Mouse (Mus musculus): ENCODE data around the gene Lactb. TPM values are rescaled to one million over a fixed set of nuclear protein-coding genes. Genes with fewer than 3 reads are reported as not detected.
A peak's percentile ranks its signal among the peaks of the same experiment; 100 is the strongest.

Lactb gene
- 10 to 100 TPM; 15.4 to 20.0 TPM for total RNA-seq (2021)
- long read RNA-seq, experiment 1, transcript Lactb-201 (6 exons, 2,031 nt), result major isoform, 19 of 21 reads
- long read RNA-seq, experiment 1, partial matches to known transcripts, result 1 of 21 reads
- long read RNA-seq, experiment 1, other reads (novel, unspliced or antisense), result 1 of 21 reads
- long read RNA-seq, experiment 2, transcript Lactb-201 (6 exons, 2,031 nt), result major isoform, 27 of 33 reads
- long read RNA-seq, experiment 2, partial matches to known transcripts, result 5 of 33 reads
- long read RNA-seq, experiment 2, other reads (novel, unspliced or antisense), result 1 of 33 reads

DNA sequence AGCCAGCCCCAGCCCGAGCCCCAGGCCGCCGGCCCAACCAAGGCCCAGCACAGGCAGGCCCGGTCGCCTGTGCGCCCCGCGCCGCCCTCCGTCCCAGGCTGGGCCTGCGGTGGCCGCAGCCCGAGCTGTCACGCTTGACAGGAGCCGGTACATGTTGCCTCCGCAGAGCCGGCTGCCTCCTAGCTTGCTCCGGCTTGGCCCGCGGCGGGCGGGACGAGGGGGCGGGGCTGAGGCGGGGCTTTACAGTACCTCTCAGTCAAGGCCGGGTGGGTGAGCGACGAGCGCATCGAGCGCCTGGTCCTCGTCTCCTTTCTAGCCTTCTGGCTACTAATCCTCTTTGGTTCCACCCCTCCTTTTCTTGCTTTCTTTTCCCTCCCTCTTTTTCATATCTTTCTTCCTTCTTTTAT lies at the start of gene Lactb:
Gene Lactb (minus strand): TSS at position 246 of the 407 bp plus-strand sequence.
- DNase-seq (ENCODE audit: low spot score in 2 of 2), result peak; percentile 93 to 94

DNA sequence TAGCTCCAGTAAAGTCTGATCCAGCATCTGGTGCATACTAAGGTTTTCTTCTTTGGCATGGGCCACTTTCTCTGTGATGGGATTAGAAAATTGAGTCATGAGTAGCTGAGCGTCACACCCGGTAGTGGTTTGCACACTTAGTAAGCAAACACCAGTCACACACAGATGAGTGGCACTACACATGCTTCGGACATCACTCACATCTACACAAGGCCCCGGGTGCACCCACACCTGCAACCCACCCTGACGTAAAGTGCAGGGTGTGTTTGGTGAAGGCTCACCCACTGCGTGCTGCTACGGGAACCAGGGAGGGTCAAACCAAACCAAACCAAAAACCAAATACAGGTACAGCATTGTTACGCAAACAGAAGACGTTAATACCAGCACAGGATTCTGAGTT lies 48.1 kb upstream of the Lactb start:
- no peak for DNase-seq (ENCODE audit: low spot score in 2 of 2)

DNA sequence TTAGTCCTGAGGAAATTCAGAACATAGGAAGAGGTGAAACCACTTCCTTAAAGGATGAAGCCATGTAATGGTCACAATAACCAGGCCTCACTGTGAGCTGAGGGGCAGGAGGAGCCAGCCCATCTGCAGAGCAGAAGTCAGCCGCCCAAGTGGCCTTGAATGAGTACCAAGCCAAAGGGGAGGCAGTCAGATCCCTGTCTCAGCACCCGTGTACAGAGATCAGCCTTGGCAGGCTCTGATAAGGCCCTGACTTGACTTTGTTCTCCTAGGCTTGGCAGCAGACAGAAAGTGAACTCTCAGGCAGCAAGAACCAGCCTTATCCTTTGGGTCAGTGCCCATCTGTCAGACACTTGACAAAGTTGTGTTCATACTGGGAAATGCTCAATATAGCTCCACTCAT lies 44.8 kb upstream of the Lactb start:
- peak in 1 of 2 experiments; percentile 52 for DNase-seq (ENCODE audit: low spot score in 2 of 2)

DNA sequence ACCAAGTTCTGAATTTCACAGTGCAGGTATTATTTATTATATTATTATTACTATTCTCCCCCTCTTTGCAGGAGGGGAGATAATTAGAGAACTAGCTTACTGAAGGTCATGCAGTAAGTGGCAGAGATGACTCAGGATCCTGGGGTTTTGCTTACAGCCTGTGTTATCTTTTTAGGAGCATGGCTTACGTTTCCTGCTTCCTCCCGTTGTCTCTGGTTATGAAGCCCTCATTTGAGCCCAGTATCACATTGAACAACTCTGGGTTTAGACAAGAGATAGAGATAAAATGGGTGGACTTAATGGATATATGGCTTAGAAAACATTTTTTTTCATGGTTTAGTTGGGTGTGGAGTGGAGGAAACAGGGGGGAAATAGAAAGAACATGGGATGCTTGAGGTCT lies 38.2 kb upstream of the Lactb start:
- no peak for DNase-seq (ENCODE audit: low spot score in 2 of 2)

DNA sequence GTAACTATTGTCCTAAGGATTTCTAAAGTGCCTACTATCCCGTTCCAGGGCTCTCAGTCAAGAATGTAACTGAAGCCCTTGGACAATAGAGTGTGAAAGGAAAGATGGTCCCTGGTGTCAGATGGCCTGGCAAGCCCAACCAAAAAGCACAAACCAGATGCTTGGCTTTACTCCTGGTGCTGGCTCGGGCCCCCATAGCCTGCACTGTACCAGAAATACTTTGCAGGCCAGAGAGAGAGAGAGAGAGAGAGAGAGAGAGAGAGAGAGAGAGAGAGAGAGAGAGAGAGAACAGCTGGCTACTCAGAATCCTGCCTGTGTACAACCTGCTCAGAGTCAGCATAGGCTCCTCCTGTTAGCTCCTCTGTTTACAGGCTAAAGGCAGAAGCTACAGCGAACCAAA lies 37.2 kb upstream of the Lactb start:
- DNase-seq (ENCODE audit: low spot score in 2 of 2), result no peak

DNA sequence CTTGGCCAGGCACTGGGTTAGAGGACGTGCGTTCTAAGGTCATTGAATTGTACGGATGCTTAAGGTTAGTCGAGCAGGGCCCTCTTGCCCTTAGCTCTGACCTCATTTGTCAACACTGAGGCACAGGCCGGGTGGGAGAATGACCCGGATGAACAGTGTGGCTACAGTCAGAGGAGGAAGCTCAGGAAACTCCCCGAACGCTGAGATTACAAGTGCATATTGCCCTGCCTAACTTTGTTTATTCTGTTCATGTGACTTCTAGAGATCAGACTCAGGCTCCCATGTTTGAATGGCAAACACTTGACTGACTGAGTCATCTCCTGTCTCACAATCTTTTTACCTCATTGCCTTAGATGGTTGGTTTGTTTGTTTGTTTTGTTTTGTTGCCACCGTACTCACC lies 36.2 kb upstream of the Lactb start:
- DNase-seq (ENCODE audit: low spot score in 2 of 2), result no peak

DNA sequence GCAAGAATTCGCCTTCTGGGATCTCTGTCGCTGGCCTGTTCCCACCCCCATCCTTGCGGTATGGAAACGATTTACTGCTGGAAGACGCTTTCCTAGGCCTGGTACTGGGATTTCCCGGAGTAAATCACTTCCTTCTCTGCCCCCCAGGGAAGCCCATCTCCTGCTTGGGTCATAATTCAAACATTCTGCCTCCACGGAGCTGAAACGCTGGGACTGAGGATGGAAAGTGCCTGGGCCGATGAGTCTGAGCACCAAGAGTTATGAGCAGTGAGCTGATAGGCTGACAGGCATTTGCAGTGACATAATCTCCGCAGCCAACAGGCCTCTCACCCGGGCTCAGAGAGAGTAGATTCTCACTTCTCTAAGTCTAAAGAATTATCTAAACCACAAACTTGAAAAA lies 33.5 kb upstream of the Lactb start:
- DNase-seq (ENCODE audit: low spot score in 2 of 2), result no peak

DNA sequence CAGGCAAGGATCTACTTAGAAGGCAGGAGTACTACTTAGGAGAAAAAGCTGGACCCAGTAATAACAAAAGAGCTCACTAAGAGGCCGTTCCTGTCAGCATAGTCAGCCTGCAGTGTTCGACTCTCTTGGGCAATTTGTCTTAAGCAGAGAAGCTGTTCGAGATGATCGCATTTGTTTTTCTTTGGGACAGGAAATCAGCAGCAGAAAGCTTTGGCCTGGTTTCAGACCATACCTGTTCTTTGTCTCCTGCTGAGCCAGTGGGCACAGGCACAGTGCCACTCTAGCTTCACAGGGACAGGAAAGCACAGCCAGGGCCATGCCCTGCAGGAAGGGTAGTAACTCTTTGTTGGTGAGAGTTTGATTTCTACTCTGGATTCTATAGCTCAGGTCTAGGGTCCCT lies 31.1 kb upstream of the Lactb start:
- no peak for DNase-seq (ENCODE audit: low spot score in 2 of 2)

DNA sequence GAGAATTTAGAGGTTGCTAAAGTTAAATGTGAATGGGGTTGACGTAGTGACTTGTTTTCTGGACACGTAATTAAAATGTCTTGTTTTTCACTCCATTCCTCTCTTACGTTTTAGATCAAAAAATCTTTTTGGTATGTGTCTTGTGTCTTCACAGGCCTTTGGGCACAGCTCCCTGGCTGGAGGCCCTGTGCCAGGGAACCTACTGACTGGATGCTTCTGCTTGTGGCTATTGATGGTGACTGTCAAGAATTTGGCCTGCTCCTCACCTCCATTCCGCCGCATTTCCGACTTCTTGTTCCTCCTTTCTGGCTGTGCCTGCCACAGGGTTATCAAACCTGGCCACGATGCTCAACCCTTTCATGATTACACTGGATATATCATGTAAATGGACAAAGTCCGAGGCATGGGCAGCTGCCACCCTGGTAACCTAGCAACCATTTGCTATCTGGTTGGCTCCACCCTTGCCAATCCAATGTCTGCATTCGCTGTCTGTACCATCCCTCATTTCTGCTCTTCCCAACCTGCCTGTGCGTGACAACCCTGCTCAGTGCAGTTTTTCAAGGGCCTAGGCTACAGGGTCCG lies 30.0 kb upstream of the Lactb start:
- no peak for DNase-seq (ENCODE audit: low spot score in 2 of 2)

DNA sequence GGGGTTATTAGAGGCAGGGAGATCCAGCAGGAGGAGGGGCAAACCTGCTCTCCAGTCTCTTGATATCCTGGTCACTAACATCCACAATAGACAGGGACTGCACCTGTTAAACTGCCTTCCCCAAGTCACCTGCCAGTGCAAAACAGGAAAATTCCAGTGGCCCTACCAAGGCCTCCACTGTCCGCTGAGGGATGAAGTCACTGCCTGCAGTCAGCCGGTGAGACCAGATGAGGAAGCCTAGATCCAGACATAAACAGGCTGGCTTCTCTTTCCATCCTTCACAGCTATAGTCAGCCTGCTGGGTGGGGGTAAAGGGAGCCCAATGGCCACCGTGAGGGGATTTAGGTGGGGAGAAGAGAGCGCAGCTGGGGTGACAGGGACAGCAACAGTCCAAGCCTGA lies 28.4 kb upstream of the Lactb start:
- DNase-seq (ENCODE audit: low spot score in 2 of 2), result peak in 1 of 2 experiments; percentile 28

DNA sequence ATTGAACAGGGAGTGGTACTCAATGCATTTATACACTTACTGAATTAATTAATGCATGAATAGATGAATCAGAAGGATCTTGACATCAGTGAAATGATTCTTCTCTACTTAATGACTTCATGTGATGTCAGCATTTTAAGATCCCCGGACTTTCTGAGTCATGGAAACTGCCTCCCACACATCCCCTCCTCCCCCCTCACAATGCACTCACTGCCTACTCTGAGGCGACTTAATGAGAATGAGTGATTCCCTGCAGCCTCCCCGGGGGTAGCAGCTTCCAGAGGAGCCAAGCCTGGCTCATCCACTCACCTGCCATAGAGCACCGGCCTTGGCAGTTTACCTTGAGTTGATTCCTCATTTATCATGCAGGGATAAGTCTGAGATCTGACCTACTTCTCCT lies 27.9 kb upstream of the Lactb start:
- DNase-seq (ENCODE audit: low spot score in 2 of 2), result peak in 1 of 2 experiments; percentile 30

DNA sequence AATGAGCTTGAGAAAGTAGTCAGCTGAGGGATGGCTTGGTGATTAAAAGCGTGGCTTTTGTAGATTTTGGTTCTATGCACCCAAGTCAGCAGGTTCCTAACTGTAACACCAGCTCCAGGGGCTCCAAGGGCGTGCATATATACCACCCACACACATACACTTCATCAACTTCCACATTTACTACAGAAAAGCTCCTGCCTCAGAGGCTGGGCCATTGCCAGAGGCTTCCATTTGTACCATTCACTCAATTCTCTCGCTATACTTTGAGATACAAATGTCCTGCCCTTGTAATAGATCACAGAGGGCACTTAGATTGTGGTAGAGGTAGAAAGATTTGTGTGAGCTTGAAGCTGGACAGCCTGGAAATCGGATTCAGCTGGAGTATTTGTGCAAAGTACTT lies 26.2 kb upstream of the Lactb start:
- DNase-seq (ENCODE audit: low spot score in 2 of 2), result no peak

DNA sequence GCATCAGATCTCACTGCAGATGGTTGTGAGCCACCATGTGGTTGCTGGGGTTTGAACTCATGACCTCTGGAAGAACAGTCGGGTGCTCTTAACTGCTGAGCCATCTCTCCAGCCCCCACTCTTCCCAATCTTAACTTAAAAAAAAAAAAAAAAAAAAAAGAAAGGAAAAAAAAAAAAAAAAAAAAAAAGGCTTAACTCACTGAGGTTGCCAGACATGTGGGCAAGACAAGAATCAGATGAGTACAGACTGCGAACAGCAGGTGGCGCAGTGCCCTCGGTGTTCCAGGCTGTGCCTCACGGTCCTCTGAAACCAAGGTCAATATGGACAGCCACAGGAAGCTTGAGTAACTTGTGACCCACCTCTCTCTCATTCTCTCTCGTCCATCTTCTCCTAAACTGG lies 25.8 kb upstream of the Lactb start:
- peak; percentile 72 to 75 for DNase-seq (ENCODE audit: low spot score in 2 of 2)

DNA sequence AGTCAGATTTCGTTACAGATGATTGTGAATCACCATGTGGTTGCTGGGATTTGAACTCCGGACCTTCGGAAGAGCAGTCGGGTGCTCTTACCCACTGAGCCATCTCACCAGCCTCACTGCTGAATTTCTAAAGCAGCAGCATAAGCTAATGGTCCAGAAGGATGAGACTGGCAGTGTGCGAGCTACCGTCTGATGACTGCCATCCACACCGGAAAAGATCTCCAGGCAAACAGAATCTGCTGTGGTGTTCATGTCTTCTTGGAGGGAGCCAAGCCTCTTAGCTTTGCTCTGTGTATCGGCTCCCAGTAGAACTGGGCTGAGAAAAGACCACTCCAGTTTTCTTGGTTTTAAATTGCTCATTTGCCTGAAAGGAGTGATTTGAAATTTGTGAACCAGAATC lies 24.4 kb upstream of the Lactb start:
- DNase-seq (ENCODE audit: low spot score in 2 of 2), result no peak

DNA sequence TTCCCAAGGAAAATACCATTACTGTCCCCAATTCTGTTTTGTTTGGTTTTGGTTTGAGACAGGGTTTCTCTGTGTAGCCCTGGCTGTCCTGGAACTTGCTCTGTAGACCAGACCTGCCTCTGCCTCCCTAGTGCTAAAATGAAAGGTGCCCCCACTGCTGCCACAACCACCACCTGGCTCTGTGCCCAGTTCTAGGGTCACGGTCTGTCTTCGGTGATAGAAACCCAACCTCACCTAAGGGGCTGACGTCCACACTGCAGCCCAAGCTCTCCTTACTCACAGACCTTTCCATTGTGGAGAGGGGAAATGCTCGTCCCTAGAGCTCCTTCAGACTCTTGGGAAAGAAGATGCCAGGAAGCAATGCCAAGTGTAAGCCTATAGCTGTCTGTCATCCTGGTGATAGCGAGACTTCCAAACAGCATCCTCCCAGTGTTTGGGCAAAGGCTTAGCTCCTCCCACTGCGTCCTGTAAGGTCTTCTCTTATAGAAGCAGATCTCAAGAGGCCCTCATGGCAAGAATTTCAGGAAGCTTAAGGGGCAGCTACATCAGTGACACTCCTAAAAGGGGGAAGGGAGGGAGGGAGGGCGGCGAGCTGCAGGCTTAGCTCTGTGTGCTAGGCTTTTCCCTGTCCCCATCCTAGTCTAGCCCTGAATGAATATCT lies 16.6 kb upstream of the Lactb start:
- DNase-seq (ENCODE audit: low spot score in 2 of 2), result no peak

DNA sequence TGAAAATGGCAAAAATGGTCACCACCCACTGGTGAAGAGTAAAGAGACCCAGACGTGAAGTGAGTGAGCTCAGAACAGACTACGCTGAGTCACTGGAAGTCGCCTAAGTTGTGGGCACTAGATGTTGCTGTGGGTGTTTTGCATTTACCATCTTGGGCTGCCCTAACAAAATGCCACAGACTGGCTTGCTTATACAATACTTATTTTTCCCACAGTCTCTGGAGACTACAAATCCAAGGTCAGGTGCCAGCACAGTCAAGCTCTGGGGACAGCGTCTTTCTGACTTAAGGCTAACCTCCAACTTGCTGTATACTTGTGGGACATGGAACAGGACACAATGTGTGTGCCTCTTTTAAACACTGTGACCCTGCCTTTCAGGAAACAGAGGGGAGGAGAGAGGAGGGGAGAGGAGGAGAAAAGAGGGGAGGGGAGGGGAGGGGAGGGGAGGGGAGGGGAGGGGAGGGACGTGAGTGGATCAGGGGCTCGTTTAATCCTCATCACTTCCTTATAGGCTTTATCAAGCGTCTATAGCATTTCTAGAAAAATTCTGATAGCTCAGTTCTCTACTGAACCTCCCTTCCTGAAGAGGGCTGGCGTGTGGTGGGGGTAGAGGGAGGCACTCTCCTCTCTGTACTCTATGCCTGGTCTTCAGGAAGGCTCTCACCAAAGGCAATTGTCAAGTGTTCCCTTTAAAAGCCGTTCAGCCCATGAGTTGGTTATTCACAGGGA lies 15.9 kb upstream of the Lactb start:
- no peak for DNase-seq (ENCODE audit: low spot score in 2 of 2)

DNA sequence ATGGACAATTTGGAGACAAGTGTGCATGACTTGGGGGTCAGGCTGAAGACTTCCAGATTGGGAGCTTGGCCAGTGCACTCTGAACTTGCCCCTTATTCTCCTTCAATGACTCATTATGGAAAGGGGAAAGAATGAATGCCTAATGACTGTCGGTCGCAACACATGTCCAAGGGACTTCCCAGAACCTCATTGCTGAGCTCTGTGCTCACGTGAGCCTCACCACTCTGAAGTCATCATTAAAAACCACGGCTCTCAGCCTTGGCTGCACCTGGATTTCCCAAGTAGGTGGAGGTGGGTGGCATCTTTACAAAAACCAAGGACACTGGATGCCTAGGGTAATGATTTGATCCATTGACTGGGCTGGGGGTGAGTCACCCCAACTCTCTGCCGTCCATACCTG lies 14.8 kb upstream of the Lactb start:
- DNase-seq (ENCODE audit: low spot score in 2 of 2), result no peak

DNA sequence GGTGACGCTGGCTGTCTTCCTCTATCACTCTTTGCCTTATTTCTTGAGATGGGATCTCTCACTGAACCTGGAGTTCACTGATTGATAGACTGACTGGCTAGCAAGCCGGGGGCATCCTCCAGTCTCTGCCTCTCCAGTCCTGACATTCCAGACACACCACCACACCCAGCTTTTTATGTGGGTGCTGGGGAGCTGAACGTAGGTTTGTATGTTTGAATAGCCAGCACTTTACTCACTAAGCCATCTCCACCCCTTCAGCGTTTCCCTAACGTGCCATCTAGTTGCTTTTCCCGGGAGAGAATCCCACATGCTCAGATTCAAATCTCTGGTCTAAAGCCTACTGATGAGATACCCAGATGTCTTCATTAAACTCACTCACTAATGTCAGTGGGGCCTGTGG lies 14.3 kb upstream of the Lactb start:
- no peak for DNase-seq (ENCODE audit: low spot score in 2 of 2)

DNA sequence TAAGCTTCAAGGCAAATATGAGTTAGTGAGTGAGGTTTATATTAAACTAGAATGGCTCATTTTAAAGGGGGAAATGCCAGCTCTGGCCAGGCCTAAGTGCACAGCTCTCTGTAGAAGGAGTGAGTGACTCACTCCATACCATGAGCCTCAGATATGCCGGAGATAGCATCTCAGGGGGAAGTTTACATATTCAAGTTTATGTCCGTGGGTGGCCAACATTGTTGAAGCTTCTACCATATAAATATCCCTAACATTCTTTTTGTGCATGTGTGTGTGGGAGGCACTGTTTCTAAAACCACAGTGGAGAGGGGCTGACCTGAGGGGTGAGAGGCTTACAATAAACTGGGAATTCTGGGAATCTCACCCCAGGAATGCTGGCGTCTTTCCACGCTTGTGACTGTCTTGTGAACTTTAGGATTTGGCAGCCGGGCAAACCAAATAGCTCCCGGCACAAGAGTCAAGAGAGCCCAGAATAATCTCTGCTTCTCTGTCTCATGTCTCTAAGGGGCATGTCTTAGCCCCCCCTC lies 13.7 kb upstream of the Lactb start:
- DNase-seq (ENCODE audit: low spot score in 2 of 2), result no peak

DNA sequence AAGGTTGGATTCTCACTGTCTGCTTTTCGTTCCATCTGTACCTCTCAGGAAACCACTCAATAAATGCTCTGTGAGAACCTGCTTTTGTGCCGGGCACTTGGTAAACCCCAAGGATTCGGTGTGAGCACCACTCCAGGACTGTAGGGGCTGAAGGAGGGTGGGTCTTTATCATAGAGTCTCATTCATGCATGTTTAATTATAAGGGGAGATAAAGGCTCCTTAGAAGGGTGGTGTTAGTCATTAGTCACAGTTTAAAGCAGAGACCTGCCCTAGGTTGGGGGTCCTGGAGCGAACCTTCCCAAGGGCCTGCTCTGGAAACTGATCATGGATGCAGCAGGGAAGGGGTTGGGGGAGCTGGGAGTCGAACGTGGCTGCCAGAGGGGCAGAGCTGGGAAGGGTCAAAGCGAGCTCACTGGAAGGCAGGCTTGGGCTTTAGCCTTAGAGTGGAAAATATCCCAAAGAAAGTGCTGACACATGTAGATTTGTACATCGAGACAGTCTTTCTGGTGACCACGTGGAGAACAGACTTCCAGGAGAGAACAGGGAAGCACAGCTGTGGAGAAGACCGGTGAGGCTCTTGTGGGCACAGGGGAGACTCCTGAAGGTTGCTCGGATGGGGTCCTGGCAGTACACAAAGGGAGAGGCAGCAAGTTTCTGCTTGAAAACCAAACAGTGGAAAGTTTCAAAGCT lies 13.1 kb upstream of the Lactb start:
- no peak for DNase-seq (ENCODE audit: low spot score in 2 of 2)

DNA sequence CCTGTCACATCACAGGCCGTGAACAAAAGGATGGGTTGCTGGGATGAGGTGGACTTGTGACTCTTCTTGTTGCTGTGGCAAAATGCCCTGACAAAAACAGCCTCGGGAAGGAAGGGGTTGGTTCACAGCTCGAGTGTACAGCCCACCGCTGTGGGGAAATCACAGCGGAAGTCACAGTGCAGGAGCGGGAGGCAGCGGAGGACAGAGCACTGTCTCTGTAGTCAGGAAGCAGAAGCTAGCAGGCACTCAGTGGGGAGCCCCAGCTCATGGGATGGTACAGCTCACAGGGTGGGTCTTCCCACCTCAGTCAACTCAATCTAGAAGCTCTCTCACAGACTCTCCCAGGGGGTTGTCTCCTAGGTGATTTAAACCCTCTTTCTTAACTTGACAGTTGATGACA lies 10.1 kb upstream of the Lactb start:
- no peak for DNase-seq (ENCODE audit: low spot score in 2 of 2)

All from adrenal gland, adult 18-20 months (tissue).